Mouse (Mus musculus) E14TG2a.4 (cell line): ENCODE measurements around the gene Trim59.

ENCODE experiments used
- CTCF ChIP-seq: conservative IDR thresholded peaks from 2 replicates; pipeline ENCODE4 v1.5.1; 2014; ENCODE audit warnings: low read length
- NANOG ChIP-seq: IDR thresholded peaks from 2 replicates; pipeline ENCODE4 v1.6.1; 2014; ENCODE audit warnings: borderline replicate concordance, low read length, mixed read lengths
- POU5F1 ChIP-seq: IDR thresholded peaks from 2 replicates; pipeline ENCODE4 v1.6.1; 2014; ENCODE audit warnings: low read length, borderline replicate concordance

DNA sequence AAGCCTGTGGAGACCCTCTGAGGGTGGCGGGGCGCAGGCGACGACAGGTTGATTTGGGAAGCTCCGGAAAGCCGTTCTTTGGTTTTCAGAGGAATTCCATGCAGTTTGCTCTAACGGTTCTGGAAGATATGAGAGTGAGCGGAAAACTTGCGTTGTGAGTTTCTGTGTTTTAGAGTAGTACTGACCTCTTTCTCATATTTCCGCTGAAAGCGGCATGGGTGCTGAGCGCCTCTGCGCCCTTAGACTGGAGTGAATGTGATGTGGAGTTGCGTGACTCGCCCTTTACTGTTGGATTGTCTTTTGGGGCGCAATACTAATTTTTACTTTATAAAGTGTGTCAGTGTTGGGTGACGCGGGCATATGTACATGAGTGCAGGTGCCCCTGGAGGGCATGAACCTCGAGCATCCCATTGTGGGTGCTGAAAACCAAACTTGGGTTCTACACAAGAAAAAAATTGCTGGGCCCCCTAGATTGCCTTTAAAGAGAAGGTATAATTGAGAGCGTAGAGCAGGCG is 38.3 kb downstream of the Trim59 start:
- TF ChIP-seq CTCF, result no peak
- no peak for TF ChIP-seq POU5F1
- no peak for TF ChIP-seq NANOG
